Mouse (Mus musculus) MEL (cell line): ENCODE data around the gene Atp10a. TPM values are rescaled to one million over a fixed set of nuclear protein-coding genes. Genes with fewer than 3 reads are reported as not detected.

Source experiments
- DNase-seq: peaks from one replicate; pipeline ENCODE4 v3.0.0; 2011; ENCODE audit warnings: low read depth, low spot score
- H3K27ac ChIP-seq: 2 replicates; pipeline ENCODE4 v1.5.1; 2012; ENCODE audit warnings: low read depth, mild to moderate bottlenecking, control low read depth, low read length, moderate library complexity; ENCODE audit not compliant: control insufficient read depth
- H3K27me3 ChIP-seq, 2 experiments: fragments of 150-350 bp in 1 of 2; sonication (generic) in 1 of 2; 2 replicates each; pipeline ENCODE4 v1.6.1; 2012; ENCODE audit warnings: low read length in 2 of 2, mild to moderate bottlenecking in 2 of 2, improper control_type of control experiment in 1 of 2, moderate library complexity in 1 of 2; ENCODE audit not compliant: insufficient read depth in 2 of 2, control insufficient read depth in 1 of 2
- H3K36me3 ChIP-seq, 2 experiments: 2 replicates each; pipeline ENCODE4 v1.6.1; 2012 to 2014; ENCODE audit warnings: low read length in 2 of 2, improper control_type of control experiment in 1 of 2, inconsistent platforms in 1 of 2, mild to moderate bottlenecking in 1 of 2; ENCODE audit not compliant: insufficient read depth in 2 of 2, control insufficient read depth in 1 of 2
- H3K4me1 ChIP-seq, 2 experiments: fragments of 150-350 bp in 1 of 2; sonication (generic) in 1 of 2; 2 replicates each; pipeline ENCODE4 v1.6.1; 2012; ENCODE audit warnings: low read length in 2 of 2, improper control_type of control experiment in 1 of 2, mild to moderate bottlenecking in 1 of 2; ENCODE audit not compliant: insufficient read depth in 2 of 2, control insufficient read depth in 1 of 2
- H3K4me3 ChIP-seq, 2 experiments: fragments of 150-350 bp in 1 of 2; sonication (generic) in 1 of 2; 2 replicates each; pipeline ENCODE4 v1.5.1; 2012; ENCODE audit warnings: low read depth in 2 of 2, low read length in 2 of 2, mild to moderate bottlenecking in 2 of 2, moderate library complexity in 2 of 2, control low read depth in 1 of 2, improper control_type of control experiment in 1 of 2; ENCODE audit not compliant: control insufficient read depth in 1 of 2, insufficient read depth in 1 of 2
- H3K79me2 ChIP-seq: 2 replicates; pipeline ENCODE4 v1.6.1; 2012; ENCODE audit warnings: mild to moderate bottlenecking, low read length, moderate library complexity; ENCODE audit not compliant: control insufficient read depth, poor library complexity, insufficient read depth
- H3K9ac ChIP-seq: 2 replicates; pipeline ENCODE4 v1.6.1; 2012; ENCODE audit warnings: low read depth, mild to moderate bottlenecking, control low read depth, low read length, moderate library complexity; ENCODE audit not compliant: control insufficient read depth, poor library complexity, severe bottlenecking
- H3K9me3 ChIP-seq: fragments of 150-350 bp; sonication (generic); replicated peaks from 2 replicates; pipeline ENCODE4 v1.6.1; 2012; ENCODE audit warnings: mild to moderate bottlenecking, low read length, improper control_type of control experiment, moderate library complexity; ENCODE audit not compliant: insufficient read depth
- CHD1 ChIP-seq: IDR thresholded peaks from 2 replicates; pipeline ENCODE4 v1.6.1; 2012; ENCODE audit warnings: low read depth, mild to moderate bottlenecking, inconsistent platforms, low read length, improper control_type of control experiment
- ELF1 ChIP-seq: IDR thresholded peaks from 2 replicates; pipeline ENCODE4 v1.6.1; 2014; ENCODE audit warnings: low read depth, mild to moderate bottlenecking, inconsistent platforms, low read length, improper control_type of control experiment, moderate library complexity
- JUND ChIP-seq: IDR thresholded peaks from 2 replicates; pipeline ENCODE4 v1.6.1; 2011; ENCODE audit warnings: low read depth, mild to moderate bottlenecking, improper control_type of control experiment, low read length
- MXI1 ChIP-seq: IDR thresholded peaks from 2 replicates; pipeline ENCODE4 v1.6.1; 2011; ENCODE audit warnings: mild to moderate bottlenecking, low read depth, low read length, improper control_type of control experiment
- MYC ChIP-seq: IDR thresholded peaks from 2 replicates; pipeline ENCODE4 v1.6.1; 2011; ENCODE audit warnings: low read depth, mild to moderate bottlenecking, low read length, improper control_type of control experiment, moderate library complexity
- NRF1 ChIP-seq: IDR thresholded peaks from 2 replicates; pipeline ENCODE4 v1.6.1; 2014; ENCODE audit warnings: low read depth, mild to moderate bottlenecking, inconsistent platforms, low read length, improper control_type of control experiment, moderate library complexity; ENCODE audit not compliant: poor library complexity, insufficient read depth, severe bottlenecking
- POLR2AphosphoS5 ChIP-seq: IDR thresholded peaks from 2 replicates; pipeline ENCODE4 v1.6.1; 2012; ENCODE audit warnings: low read depth, borderline replicate concordance, mild to moderate bottlenecking, inconsistent platforms, low read length, moderate library complexity, mixed read lengths
- RCOR1 ChIP-seq: IDR thresholded peaks from 2 replicates; pipeline ENCODE4 v1.6.1; 2012; ENCODE audit warnings: low read depth, mild to moderate bottlenecking, inconsistent platforms, low read length, improper control_type of control experiment
- TBP ChIP-seq: IDR thresholded peaks from 2 replicates; pipeline ENCODE4 v1.8.0; 2011; ENCODE audit warnings: low read depth, low read length, improper control_type of control experiment
- TCF12 ChIP-seq: IDR thresholded peaks from 2 replicates; pipeline ENCODE4 v1.6.1; 2014; ENCODE audit warnings: low read depth, mild to moderate bottlenecking, inconsistent platforms, low read length, improper control_type of control experiment, moderate library complexity
- UBTF ChIP-seq: IDR thresholded peaks from 2 replicates; pipeline ENCODE4 v1.6.1; 2012; ENCODE audit warnings: low read depth, mild to moderate bottlenecking, inconsistent platforms, low read length, improper control_type of control experiment, moderate library complexity, borderline replicate concordance; ENCODE audit not compliant: insufficient read depth
- USF1 ChIP-seq: IDR thresholded peaks from 2 replicates; pipeline ENCODE4 v1.6.1; 2014; ENCODE audit warnings: low read depth, mild to moderate bottlenecking, inconsistent platforms, low read length, improper control_type of control experiment, moderate library complexity
- ZC3H11A ChIP-seq: IDR thresholded peaks from 2 replicates; pipeline ENCODE4 v1.6.1; 2012; ENCODE audit warnings: low read depth, mild to moderate bottlenecking, inconsistent platforms, low read length, improper control_type of control experiment
- ZMIZ1 ChIP-seq: IDR thresholded peaks from 2 replicates; pipeline ENCODE4 v1.6.1; 2012; ENCODE audit warnings: low read depth, mild to moderate bottlenecking, inconsistent platforms, low read length, improper control_type of control experiment, moderate library complexity
- polyA plus RNA-seq, 2 experiments: library from polyadenylated mRNA; stranded (reverse) in 1 of 2; unstranded in 1 of 2; fragments of >175 nt in 1 of 2; fragments of >200 nt in 1 of 2; gene quantifications; 2 replicates each; pipeline versions ENCODE4 v1.2.1 to v1.2.4; 2012; ENCODE audit warnings: low replicate concordance in 2 of 2, low read depth in 1 of 2; ENCODE audit not compliant: insufficient read length in 2 of 2, insufficient read depth in 1 of 2, missing spikeins in 1 of 2
- total RNA-seq: library from RNA; depleted of rRNA; stranded (reverse); fragments of 300-350 nt; gene quantifications from 2 replicates; pipeline ENCODE4 v1.2.3, GENCODE M21; 2012

Gene Atp10a
- total and polyA plus RNA-seq, 3 experiments, result not detected

GRCm38 (mm10) chr7:58641916-58642315, 14.1 kb upstream of the Atp10a start:
- no peak overlapping the region for H3K9ac ChIP-seq
- no peak overlapping the region for H3K4me3 ChIP-seq
- H3K9me3 ChIP-seq, result no peaks in the 10 kb centered on the region
- no peaks in the 10 kb centered on the region for H3K4me1 ChIP-seq
- H3K79me2 ChIP-seq, result no peaks in the 10 kb centered on the region
- no peak for TF ChIP-seq POLR2AphosphoS5
- H3K27ac ChIP-seq, result no peak overlapping the region
- no peak for DNase-seq
- H3K36me3 ChIP-seq, result no peaks in the 10 kb centered on the region
- H3K27me3 ChIP-seq, result no peaks in the 10 kb centered on the region

GRCm38 (mm10) chr7:58647404-58647803, 8.6 kb upstream of the Atp10a start:
- Histone ChIP-seq H3K27ac (no peak overlapping the region), H3K9ac (no peak overlapping the region), H3K9me3 (no peaks in the 10 kb centered on the region), H3K4me1 (no peaks in the 10 kb centered on the region), H3K79me2 (no peaks in the 10 kb centered on the region), H3K4me3 (no peak overlapping the region), H3K36me3 (no peaks in the 10 kb centered on the region), H3K27me3 (no peaks in the 10 kb centered on the region)
- TF ChIP-seq TBP, result no peak
- no peak for TF ChIP-seq USF1
- no peak for TF ChIP-seq TCF12
- no peak for TF ChIP-seq ZMIZ1
- TF ChIP-seq MYC, result no peak
- TF ChIP-seq ZC3H11A, result no peak
- TF ChIP-seq RCOR1, result no peak
- TF ChIP-seq JUND, result no peak
- no peak for TF ChIP-seq MXI1
- TF ChIP-seq ELF1, result no peak
- TF ChIP-seq UBTF, result no peak
- DNase-seq, result no peak

- TF ChIP-seq NRF1, result no peak
- TF ChIP-seq CHD1, result no peak
- no peak overlapping the region for H3K27ac ChIP-seq
- no peaks in the 10 kb centered on the region for H3K79me2 ChIP-seq
- H3K4me1 ChIP-seq, result no peaks in the 10 kb centered on the region
- no peak for DNase-seq
- no peaks in the 10 kb centered on the region for H3K27me3 ChIP-seq
- no peaks in the 10 kb centered on the region for H3K36me3 ChIP-seq
- H3K9ac ChIP-seq, result no peak overlapping the region
- no peak overlapping the region for H3K4me3 ChIP-seq
- no peaks in the 10 kb centered on the region for H3K9me3 ChIP-seq
Measured at GRCm38 (mm10) chr7:58657913-58658789, 2.2 kb downstream of the Atp10a start.
